Mouse (Mus musculus): ENCODE data around the gene Tmem107. TPM values are rescaled to one million over a fixed set of nuclear protein-coding genes. Genes with fewer than 3 reads are reported as not detected.

Tmem107 gene
- total RNA-seq, 1 experiment: 38.8 TPM

DNA sequence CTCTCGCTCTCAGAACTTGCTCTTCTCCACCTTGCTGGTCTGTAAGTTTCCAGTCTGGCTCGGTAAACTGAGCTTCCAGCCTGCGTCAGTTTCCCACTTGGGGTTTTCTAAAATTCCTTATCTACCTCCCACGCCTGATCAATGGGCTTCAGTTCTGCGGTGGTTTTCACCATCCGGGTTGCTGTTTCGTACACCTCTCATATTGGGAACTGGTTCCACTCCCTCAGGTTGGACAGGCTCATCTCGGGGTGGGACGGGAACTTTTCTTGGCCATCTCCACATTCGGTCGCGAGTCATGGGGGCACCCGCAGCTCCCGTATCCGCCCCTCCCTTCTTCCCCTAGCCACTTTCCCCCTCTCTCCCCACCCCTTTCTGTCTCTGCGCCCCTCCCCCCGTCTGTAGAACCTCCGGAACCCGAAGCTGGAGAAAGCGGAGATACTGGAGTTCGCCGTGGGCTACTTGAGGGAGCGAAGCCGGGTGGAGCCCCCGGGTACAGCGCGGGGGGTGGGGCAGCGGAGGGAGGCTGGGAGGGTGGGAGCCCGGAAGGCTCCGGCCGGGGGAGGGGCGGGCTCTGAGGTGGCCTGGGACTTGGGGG lies 51.2 kb downstream of the Tmem107 start:
- Histone ChIP-seq H3K9ac (ENCODE audit: insufficient read depth, low read depth, low read length, poor library complexity, severe bottlenecking) (peak overlapping the region; percentile 6; the same call in 1 of the 2 replicates), H3K4me3 (ENCODE audit: insufficient read depth in 1 of 2, low read depth in 1 of 2, low read length in 2 of 2, poor library complexity in 1 of 2, severe bottlenecking in 1 of 2) (peak overlapping the region; percentile 68 to 82), H3K4me1 (ENCODE audit: control insufficient read depth in 2 of 2, insufficient read depth in 2 of 2, low read length in 2 of 2, poor library complexity in 1 of 2) (peaks cover 0 to 9% of the 10 kb centered on the region in 2 experiments; a peak in 2 of 4 replicates), H3K36me3 (ENCODE audit: control insufficient read depth, insufficient read depth, low read length, poor library complexity, severe bottlenecking) (no peaks in the 10 kb centered on the region), H3K27ac (ENCODE audit: insufficient read depth, low read depth, low read length, poor library complexity, severe bottlenecking) (no peak overlapping the region), H3K9me3 (ENCODE audit: control insufficient read depth, insufficient read depth, low read depth, low read length) (no peaks in the 10 kb centered on the region)
- no peak for DNase-seq (ENCODE audit: low read depth, low spot score)
- in situ Hi-C loops (cut with MboI; ENCODE audit: low sequenced_read_pairs in 2 of 2, unreplicated experiment in 2 of 2): no loop called here
- TF ChIP-seq ZNF384 (IDR thresholded peaks at IDR 0.05; ENCODE audit: low read depth, low read length) (no peak), MAFK (IDR thresholded peaks at IDR 0.05; ENCODE audit: insufficient read depth, low read depth, low read length) (no peak), CHD2 (IDR thresholded peaks at IDR 0.05; ENCODE audit: low read depth, low read length) (no peak), HCFC1 (IDR thresholded peaks at IDR 0.05; ENCODE audit: borderline replicate concordance, insufficient read depth, low read length) (no peak), ZC3H11A (IDR thresholded peaks at IDR 0.05; ENCODE audit: borderline replicate concordance, low read depth, low read length) (no peak)

- TF ChIP-seq MAFK (IDR thresholded peaks at IDR 0.05; ENCODE audit: insufficient read depth, low read depth, low read length): no peak
- TF ChIP-seq HCFC1 (IDR thresholded peaks at IDR 0.05; ENCODE audit: borderline replicate concordance, insufficient read depth, low read length): no peak
- TF ChIP-seq ZNF384 (IDR thresholded peaks at IDR 0.05; ENCODE audit: low read depth, low read length): no peak
- no peak for TF ChIP-seq ZC3H11A (IDR thresholded peaks at IDR 0.05; ENCODE audit: borderline replicate concordance, low read depth, low read length)
- TF ChIP-seq CHD2 (IDR thresholded peaks at IDR 0.05; ENCODE audit: low read depth, low read length): no peak
- no peaks in the 10 kb centered on the region for H3K36me3 ChIP-seq (ENCODE audit: control insufficient read depth, insufficient read depth, low read length, poor library complexity, severe bottlenecking)
- in situ Hi-C loops (cut with MboI; ENCODE audit: low sequenced_read_pairs in 2 of 2, unreplicated experiment in 2 of 2): no loop called here
- H3K4me1 ChIP-seq (ENCODE audit: control insufficient read depth in 2 of 2, insufficient read depth in 2 of 2, low read length in 2 of 2, poor library complexity in 1 of 2): peaks cover 0 to 8% of the 10 kb centered on the region in 2 experiments; a peak in 2 of 4 replicates
- peak within 1 kb of the TSS; percentile 55 for H3K9ac ChIP-seq (ENCODE audit: insufficient read depth, low read depth, low read length, poor library complexity, severe bottlenecking)
- peak within 1 kb of the TSS; percentile 68 to 82 for H3K4me3 ChIP-seq (ENCODE audit: insufficient read depth in 1 of 2, low read depth in 1 of 2, low read length in 2 of 2, poor library complexity in 1 of 2, severe bottlenecking in 1 of 2)
- H3K27ac ChIP-seq (ENCODE audit: insufficient read depth, low read depth, low read length, poor library complexity, severe bottlenecking): no peak within 1 kb of the TSS
- H3K9me3 ChIP-seq (ENCODE audit: control insufficient read depth, insufficient read depth, low read depth, low read length): no peaks in the 10 kb centered on the region
- no peak for DNase-seq (ENCODE audit: low read depth, low spot score)
Measured at GRCm38 (mm10) chr11:69122336-69122951, 51.8 kb downstream of the Tmem107 start, which contains the start of gene 9130213A22Rik. TSS of gene 9130213A22Rik (minus strand) at chr11:69122589.

Other genes starting within 250 kb of the Tmem107 start
- gene Ndel1, start 198.9 kb upstream of the Tmem107 start, total RNA-seq (2012; rRNA removed): 24.9 and 40.1 TPM in 2 replicates
- 0.09 TPM in 1 of 2 replicates, not detected in the other for gene Rnf222, start 182.3 kb upstream of the Tmem107 start, total RNA-seq (2012; rRNA removed)
- 2,753 and 2,889 TPM in 2 replicates for gene Rpl26, start 169.2 kb upstream of the Tmem107 start, total RNA-seq (2012; rRNA removed)
- gene Odf4, start 143.7 kb upstream of the Tmem107 start, total RNA-seq (2012; rRNA removed): not detected in 2 replicates
- gene Arhgef15, start 113.3 kb upstream of the Tmem107 start, total RNA-seq (2012; rRNA removed): 2.5 and 3.1 TPM in 2 replicates
- gene Slc25a35, start 102.7 kb upstream of the Tmem107 start, total RNA-seq (2012; rRNA removed): 2.7 and 3.3 TPM in 2 replicates
- gene Rangrf, start 95.6 kb upstream of the Tmem107 start, total RNA-seq (2012; rRNA removed): 90.7 and 107 TPM in 2 replicates
- gene Pfas, start 62.3 kb upstream of the Tmem107 start, total RNA-seq (2012; rRNA removed): 119 and 149 TPM in 2 replicates
- 50.9 and 79.5 TPM in 2 replicates for gene Ctc1, start 54.9 kb upstream of the Tmem107 start, total RNA-seq (2012; rRNA removed)
- 71.7 and 81.1 TPM in 2 replicates for gene Aurkb, start 25.2 kb upstream of the Tmem107 start, total RNA-seq (2012; rRNA removed)
- 4.5 and 6.2 TPM in 2 replicates for gene Borcs6, start 11.1 kb upstream of the Tmem107 start, total RNA-seq (2012; rRNA removed)
- 7.1 and 9.0 TPM in 2 replicates for gene Vamp2, start 17.7 kb downstream of the Tmem107 start, total RNA-seq (2012; rRNA removed)
- 6.0 and 8.6 TPM in 2 replicates for gene Per1, start 24.4 kb downstream of the Tmem107 start, total RNA-seq (2012; rRNA removed)
- not detected in 2 replicates for gene Hes7, start 49.6 kb downstream of the Tmem107 start, total RNA-seq (2012; rRNA removed)
- gene 9130213A22Rik, start 51.8 kb downstream of the Tmem107 start, total RNA-seq (2012; rRNA removed): not detected in 2 replicates
- 0.49 and 1.4 TPM in 2 replicates for gene Aloxe3, start 55.1 kb downstream of the Tmem107 start, total RNA-seq (2012; rRNA removed)
- gene Alox12b, start 86.2 kb downstream of the Tmem107 start, total RNA-seq (2012; rRNA removed): 0.21 and 0.22 TPM in 2 replicates
- gene Alox8, start 127.0 kb downstream of the Tmem107 start, total RNA-seq (2012; rRNA removed): 0.85 and 1.6 TPM in 2 replicates
- 0.05 and 0.09 TPM in 2 replicates for gene Gucy2e, start 166.2 kb downstream of the Tmem107 start, total RNA-seq (2012; rRNA removed)